Mouse (Mus musculus) erythroblast, embryonic 14.5 days (primary cell): ENCODE results near the gene 1700001K19Rik. TPM values are rescaled to one million over a fixed set of nuclear protein-coding genes. Genes with fewer than 3 reads are reported as not detected.
"Not testable (repeated sequence)": the region's sequence is repeated elsewhere in the genome, so short reads cannot be mapped to it uniquely, and the experiment has no call there.

Experiments used
- H3K27me3 ChIP-seq: 2 replicates; pipeline ENCODE4 v1.6.1; 2012; ENCODE audit warnings: inconsistent platforms; ENCODE audit not compliant: control insufficient read depth
- H3K36me3 ChIP-seq: 2 replicates; pipeline ENCODE4 v1.6.1; 2012; ENCODE audit warnings: mild to moderate bottlenecking, inconsistent platforms; ENCODE audit not compliant: control insufficient read depth
- H3K4me1 ChIP-seq: 2 replicates; pipeline ENCODE4 v1.6.1; 2012; ENCODE audit warnings: inconsistent platforms; ENCODE audit not compliant: control insufficient read depth
- H3K4me3 ChIP-seq: replicated peaks from 2 replicates; pipeline ENCODE3; 2012; ENCODE audit warnings: moderate library complexity, mild to moderate bottlenecking, inconsistent platforms
- H3K9me3 ChIP-seq: 2 replicates; pipeline ENCODE4 v1.6.1; 2012; ENCODE audit warnings: low read length, inconsistent platforms, mixed read lengths; ENCODE audit not compliant: control insufficient read depth
- GATA1 ChIP-seq: IDR thresholded peaks from 2 replicates; pipeline ENCODE4 v1.6.1; 2012; ENCODE audit warnings: low read length, inconsistent platforms, mixed read lengths
- TAL1 ChIP-seq: IDR thresholded peaks from 3 replicates; pipeline ENCODE4 v1.6.1; 2012; ENCODE audit warnings: low read length, inconsistent platforms, mixed read lengths
- polyA plus RNA-seq: library from polyadenylated mRNA; stranded (reverse); fragments of >175 nt; gene quantifications from 2 replicates; pipeline ENCODE4 v1.2.3, GENCODE M21; 2012

The 1700001K19Rik gene
- polyA plus RNA-seq, 1 experiment: not detected

DNA sequence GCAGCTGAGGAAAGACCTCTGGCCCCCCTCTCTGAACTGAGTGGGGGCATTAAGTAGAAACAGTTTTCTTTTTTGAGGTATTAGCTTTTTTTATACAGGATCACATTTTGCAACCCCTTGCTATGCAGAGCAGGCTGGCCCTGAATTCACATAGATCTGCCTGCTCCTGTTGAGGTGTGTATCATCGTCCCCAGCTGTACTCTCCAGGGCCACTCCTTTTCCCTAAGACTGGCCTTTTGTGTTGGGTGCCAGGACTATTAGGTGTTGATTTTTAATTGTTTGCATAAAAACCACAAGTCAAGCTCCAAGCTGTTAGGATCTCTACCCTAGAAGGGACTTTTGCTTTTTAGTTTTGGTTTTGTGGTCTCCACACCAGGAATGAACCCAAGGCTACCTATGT is 15.7 kb upstream of the 1700001K19Rik start:
- Histone ChIP-seq H3K4me1 (peaks cover 76% of the 10 kb centered on the region), H3K36me3 (peaks cover 27% of the 10 kb centered on the region), H3K27me3 (no peaks in the 10 kb centered on the region), H3K9me3 (no peaks in the 10 kb centered on the region), H3K4me3 (peak overlapping the region; percentile 52)
- no peak for TF ChIP-seq GATA1

DNA sequence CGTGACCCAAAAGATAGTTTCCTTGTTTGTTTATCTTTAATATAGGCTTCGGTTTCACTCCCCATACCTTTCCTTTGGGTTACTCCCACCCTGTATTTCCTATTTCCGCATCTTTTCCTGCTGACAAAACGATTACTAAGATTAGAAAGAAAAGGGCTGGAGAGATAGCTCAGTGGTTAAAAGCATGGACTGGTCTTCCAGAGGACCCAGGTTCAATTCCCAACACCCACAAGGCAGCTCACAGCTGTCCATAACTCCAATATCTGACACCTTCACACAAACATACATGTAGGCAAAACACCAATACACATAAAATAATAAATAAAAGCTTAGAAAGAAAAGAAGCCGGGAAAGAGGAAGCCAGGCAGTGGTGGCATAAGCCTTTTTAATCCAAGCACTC is 15.0 kb upstream of the 1700001K19Rik start:
- Histone ChIP-seq H3K36me3 (peaks cover 32% of the 10 kb centered on the region), H3K27me3 (no peaks in the 10 kb centered on the region), H3K9me3 (no peaks in the 10 kb centered on the region), H3K4me3 (peak overlapping the region; percentile 99), H3K4me1 (peaks cover 73% of the 10 kb centered on the region)
- TF ChIP-seq GATA1 (no peak), TAL1 (no peak)

DNA sequence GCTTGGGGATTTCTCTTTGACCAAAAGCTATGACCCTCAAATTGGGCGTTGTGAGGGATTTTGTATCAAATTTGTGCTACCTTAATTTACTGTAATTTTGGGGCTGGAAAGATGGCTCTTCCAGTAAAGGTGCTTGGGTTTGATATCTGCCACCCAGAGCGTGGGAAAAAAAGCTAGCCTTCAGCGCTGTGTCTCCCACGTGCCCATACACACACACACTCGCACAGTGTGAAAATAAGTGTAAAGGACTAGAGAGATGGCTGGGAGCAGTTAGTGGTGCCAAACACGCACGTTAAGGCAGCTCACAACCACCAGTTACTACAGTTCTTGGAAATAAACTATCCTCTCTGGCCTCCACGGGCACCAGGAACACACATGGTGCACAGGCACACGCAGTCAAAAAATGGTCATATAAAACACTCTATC is 14.6 kb upstream of the 1700001K19Rik start:
- Histone ChIP-seq H3K4me1 (peaks cover 68% of the 10 kb centered on the region), H3K9me3 (no peaks in the 10 kb centered on the region), H3K36me3 (peaks cover 36% of the 10 kb centered on the region), H3K27me3 (no peaks in the 10 kb centered on the region), H3K4me3 (peak overlapping the region; percentile 99)
- no peak for TF ChIP-seq GATA1
- TF ChIP-seq TAL1: no peak

DNA sequence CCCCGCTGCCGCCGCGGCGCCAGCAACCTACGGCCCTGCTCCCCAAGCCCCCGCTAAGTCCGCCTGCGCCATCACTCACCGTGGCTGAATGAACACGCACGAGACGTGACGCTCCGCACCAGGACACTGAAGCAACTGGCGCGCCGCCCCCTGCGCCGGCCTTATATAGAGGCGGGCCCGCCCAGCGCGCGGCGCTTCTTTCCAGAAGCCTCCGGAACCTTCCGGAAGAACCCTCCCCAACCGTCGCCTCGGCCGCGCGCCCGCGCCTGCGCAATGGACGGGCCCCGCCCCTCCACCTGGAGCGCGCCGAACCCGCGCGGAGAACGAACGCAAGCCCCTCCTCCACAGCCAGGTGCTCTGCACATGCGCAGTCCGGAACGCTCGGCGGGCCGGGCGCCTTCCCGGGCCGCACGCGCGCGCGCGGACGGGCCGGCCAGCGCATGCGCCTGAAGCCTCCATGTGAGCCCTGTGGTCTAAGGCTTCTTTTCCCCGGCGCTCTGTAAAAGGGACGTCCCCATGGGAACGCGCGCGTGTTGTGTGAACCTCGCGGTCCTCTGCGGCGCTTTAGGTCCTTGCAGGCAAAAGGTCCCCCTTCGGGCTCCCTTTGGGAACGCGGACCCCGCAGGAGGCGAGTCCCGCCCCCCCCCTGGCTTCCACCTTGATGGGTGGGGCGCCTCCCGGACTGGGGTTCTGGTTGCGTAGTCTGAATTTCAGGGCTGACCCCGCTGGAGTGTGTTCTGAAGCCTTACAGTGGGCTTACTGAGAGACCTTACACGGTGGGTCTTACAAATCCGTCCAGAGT is 14.0 kb upstream of the 1700001K19Rik start:
- H3K4me1 ChIP-seq: peaks cover 62% of the 10 kb centered on the region
- H3K36me3 ChIP-seq: peaks cover 42% of the 10 kb centered on the region
- H3K4me3 ChIP-seq: peak overlapping the region; percentile 99
- no peaks in the 10 kb centered on the region for H3K27me3 ChIP-seq
- TF ChIP-seq TAL1 (no peak), GATA1 (no peak)
- H3K9me3 ChIP-seq: no peaks in the 10 kb centered on the region

DNA sequence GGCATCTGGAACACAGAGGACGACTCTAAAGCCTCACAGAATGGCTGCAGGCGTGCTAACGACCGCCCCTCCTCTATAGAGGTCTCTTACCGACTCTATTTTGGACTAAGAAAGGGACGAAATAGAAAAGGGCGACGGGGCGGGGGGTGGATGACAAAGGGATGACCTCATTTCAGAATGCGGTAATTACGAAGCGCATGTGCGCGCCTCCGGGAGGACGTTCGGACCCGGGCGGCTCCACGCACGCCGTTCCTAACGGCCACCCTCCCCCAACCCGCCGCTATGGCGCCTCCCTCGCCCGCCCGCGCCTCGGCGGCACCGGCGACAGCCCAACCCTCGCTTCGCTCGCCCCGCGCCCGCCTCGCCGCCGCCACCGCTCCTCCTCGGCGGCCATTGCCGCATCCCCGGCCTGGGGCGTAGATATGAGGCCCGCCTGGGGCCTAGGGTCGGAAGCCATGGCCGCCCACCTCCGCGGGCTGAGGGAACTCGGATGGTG is 13.3 kb upstream of the 1700001K19Rik start:
- H3K36me3 ChIP-seq: peaks cover 44% of the 10 kb centered on the region
- no peaks in the 10 kb centered on the region for H3K27me3 ChIP-seq
- peak overlapping the region; percentile 99 for H3K4me3 ChIP-seq
- no peak for TF ChIP-seq TAL1
- peaks cover 55% of the 10 kb centered on the region for H3K4me1 ChIP-seq
- H3K9me3 ChIP-seq: no peaks in the 10 kb centered on the region

DNA sequence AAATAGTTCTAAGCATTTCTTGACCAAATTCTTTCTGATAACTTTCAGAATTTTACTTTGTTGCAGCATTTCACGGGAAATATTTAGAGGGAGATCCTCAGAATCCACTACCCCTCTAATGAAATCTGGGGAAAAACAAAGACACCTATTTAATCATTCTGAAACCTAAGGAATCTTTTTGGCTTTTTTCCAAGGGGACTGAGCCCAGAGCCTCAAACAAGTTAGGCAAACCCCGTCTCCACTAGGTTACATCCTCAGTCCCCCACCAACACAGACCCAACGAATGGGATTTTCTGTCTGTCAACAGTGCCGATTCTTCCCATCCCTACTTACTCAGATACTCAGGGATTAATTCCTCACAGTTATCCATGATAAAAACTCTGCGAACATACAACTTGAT is 11.0 kb upstream of the 1700001K19Rik start:
- not testable (repeated sequence) for H3K9me3 ChIP-seq, H3K4me3 ChIP-seq, H3K27me3 ChIP-seq
- H3K36me3 ChIP-seq: peaks cover 68% of the 10 kb centered on the region
- peaks cover 32% of the 10 kb centered on the region for H3K4me1 ChIP-seq

DNA sequence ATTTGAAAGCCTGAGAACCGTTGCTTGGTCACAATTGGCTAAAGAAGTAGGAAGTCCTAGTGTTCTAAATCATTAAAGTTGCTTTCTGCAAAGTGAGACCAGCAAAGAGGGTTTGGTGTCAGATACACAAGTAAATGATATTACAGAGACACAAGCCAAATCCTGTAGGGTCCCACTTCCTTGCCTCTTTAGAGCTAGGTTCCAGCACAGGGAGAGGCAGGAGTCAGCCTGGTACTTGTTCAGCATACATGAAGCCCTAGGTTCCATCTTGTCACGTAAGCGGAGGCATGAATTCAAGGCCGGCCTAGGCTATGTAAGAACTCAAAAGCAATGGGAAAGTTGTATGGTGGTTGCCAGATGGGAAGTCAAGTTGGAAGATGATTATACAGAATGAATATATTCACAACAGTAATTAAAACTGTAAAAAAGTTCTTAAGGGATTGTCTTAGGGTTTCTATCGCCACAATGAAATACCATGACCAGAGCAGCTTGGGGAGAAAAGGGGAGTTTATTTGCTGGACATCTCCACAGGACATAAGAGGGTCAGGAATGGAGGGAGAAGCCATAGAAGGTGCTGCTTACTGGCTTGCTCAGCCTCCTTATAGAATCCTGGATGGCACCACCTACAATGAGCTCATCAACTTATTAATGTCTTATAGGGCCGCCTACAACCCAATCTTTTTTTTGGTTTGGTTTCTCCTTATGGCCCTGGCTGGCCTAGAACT is 7.7 kb upstream of the 1700001K19Rik start:
- Histone ChIP-seq H3K36me3 (peaks cover 88% of the 10 kb centered on the region), H3K27me3 (no peaks in the 10 kb centered on the region), H3K4me1 (peaks cover 15% of the 10 kb centered on the region), H3K9me3 (no peaks in the 10 kb centered on the region), H3K4me3 (no peak overlapping the region)
- TF ChIP-seq GATA1 (no peak), TAL1 (no peak)

DNA sequence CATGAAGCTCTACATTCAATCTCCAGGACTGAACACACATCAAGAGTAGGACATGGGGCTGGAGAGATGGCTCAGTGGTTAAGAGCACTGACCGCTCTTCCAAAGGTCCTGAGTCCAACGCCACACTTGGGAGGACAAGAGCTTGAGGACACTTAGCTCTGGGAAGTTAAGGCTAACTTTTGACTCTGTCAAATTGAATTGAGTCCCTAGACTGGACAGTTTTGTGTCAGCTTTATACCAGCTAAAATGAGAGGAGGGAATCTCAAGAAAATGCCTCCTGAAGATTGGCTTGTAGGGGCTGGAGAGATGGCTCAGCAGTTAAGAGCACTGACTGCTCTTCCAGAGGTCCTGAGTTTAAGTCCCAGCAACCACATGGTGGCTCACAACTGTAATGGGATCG is 6.5 kb upstream of the 1700001K19Rik start:
- not testable (repeated sequence) for H3K27me3 ChIP-seq, H3K4me3 ChIP-seq, H3K9me3 ChIP-seq
- H3K4me1 ChIP-seq: peaks cover 14% of the 10 kb centered on the region
- peaks cover 77% of the 10 kb centered on the region for H3K36me3 ChIP-seq

DNA sequence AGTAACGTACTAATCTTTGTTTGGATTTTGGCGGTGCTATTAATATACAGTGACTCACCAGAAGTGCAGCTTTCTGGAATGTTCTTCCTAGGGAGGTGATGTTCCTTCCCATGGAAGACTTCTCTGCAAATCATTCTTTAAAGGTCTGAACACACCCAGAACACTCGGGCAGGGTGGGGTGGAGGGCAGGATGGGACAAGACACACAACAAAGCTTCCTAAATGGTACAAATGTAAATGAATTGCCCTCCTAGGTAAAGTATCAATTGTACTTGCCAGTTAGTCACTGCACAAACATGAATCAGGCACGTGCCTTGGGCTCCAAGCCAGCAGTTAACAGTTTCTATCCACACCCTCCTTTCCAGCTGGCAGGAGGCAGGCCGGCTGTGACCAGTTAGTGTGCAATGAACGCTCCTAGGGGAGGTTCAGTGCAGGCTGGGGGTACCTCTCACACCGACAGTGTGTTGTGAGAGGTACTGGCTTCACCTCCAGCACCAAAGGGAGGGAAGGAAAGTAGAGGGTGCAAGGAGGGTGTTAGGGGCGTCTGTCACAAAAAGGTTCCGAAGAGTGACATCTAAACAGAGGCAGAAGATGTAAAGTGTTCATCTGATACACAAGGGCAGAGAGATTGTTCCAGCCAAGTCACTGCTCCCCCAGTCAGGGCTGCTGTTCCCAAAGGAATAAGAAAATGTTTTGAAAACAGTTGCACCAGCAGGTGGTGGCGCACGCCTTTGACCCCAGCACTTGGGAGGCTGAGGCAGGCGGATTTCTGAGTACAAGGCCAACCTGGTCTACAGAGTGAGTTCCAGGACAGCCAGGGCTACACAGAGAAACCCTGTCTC is 5.7 kb upstream of the 1700001K19Rik start:
- H3K36me3 ChIP-seq: peaks cover 69% of the 10 kb centered on the region
- TF ChIP-seq GATA1 (no peak), TAL1 (no peak)
- no peak overlapping the region for H3K4me3 ChIP-seq
- H3K9me3 ChIP-seq: no peaks in the 10 kb centered on the region
- no peaks in the 10 kb centered on the region for H3K27me3 ChIP-seq
- peaks cover 13% of the 10 kb centered on the region for H3K4me1 ChIP-seq
